Comparison of ENCODE assay signal across 8 mouse cellular contexts in genomic region chr13:21974221-21974725, GRCm38 (mm10). TPM values are rescaled to one million over a fixed set of nuclear protein-coding genes. Genes with fewer than 3 reads are reported as not detected.
DNase-seq lines count a peak whose midpoint lies in the region; ATAC-seq and TF ChIP-seq lines count a peak whose summit lies in the region.

No protein-coding gene starts in this region.

- H3K4me1 ChIP-seq in cortical plate, adult 2 months (ENCODE audit: control insufficient read depth, insufficient read depth, low read length): no peaks in the 10 kb centered on the region

- peak overlapping the region; percentile 72 for H3K4me3 ChIP-seq in cortical plate, adult 2 months (ENCODE audit: insufficient read depth, low read length)

- peak; percentile 59 to 63 for DNase-seq in gastrocnemius, adult 8-10 months (ENCODE audit: low spot score in 2 of 2)
- DNase-seq in induced T-regulatory cell, adult 2 months (ENCODE audit: low read depth): peak; percentile 97
- DNase-seq in left cerebral cortex, adult 9 months (ENCODE audit: low spot score in 2 of 2): peak; percentile 57 to 90
- peak; percentile 86 for DNase-seq in right cerebral cortex, postnatal 14 days
- peak; percentile 86 to 88 for DNase-seq in urinary bladder, postnatal 36 days (ENCODE audit: low spot score in 2 of 2)

- no peak for TF ChIP-seq POLR2A in cortical plate, adult 2 months (IDR thresholded peaks at IDR 0.05; ENCODE audit: extremely low read depth, insufficient read depth, low read length)

- TF ChIP-seq CTCF in cortical plate, adult 2 months (IDR thresholded peaks at IDR 0.05; ENCODE audit: extremely low read depth, insufficient read depth, low read length): peak; percentile 65

- peak overlapping the region; percentile 58 for H3K27ac ChIP-seq in cortical plate, adult 2 months (ENCODE audit: insufficient read depth, low read length)

- ATAC-seq in activated CD4-positive, CD25-positive, alpha-beta regulatory T cell, adult 4 months: peak; percentile 57
- ATAC-seq in megakaryocyte progenitor cell, adult 5-6 weeks (replicated peaks; ENCODE audit: poor library complexity): peak; percentile 91

RNA-seq across cellular contexts. Expression of gene Pom121l2, which starts 6.7 kb away (rescaled TPM):
- not detected for polyA plus RNA-seq in activated CD4-positive, CD25-positive, alpha-beta regulatory T cell, adult 4 months (2017; shearing (Covaris generic))
- polyA plus RNA-seq in cortical plate, adult 2 months (2012; rRNA removed): 0.04 TPM in 1 of 2 replicates, not detected in the other
- not detected for total RNA-seq in gastrocnemius, adult 8-10 months (2022)
- total RNA-seq in megakaryocyte progenitor cell, adult 5-6 weeks (2015): 0.05 and 0.25 TPM in 2 replicates
- 0.10 TPM in 1 of 2 replicates, not detected in the other for total RNA-seq in megakaryocyte progenitor cell, adult 5-6 weeks (2017)

RNA-seq across cellular contexts. Expression of gene Zfp184, which starts 29.4 kb away (rescaled TPM):
- not detected for polyA plus RNA-seq in activated CD4-positive, CD25-positive, alpha-beta regulatory T cell, adult 4 months (2017; shearing (Covaris generic))
- 2.2 and 2.3 TPM in 2 replicates for polyA plus RNA-seq in cortical plate, adult 2 months (2012; rRNA removed)
- total RNA-seq in gastrocnemius, adult 8-10 months (2022): 1 to 10 TPM in 1 of 4 experiments, under 1 TPM in 3; 0.48 to 1.4 (median 0.80) TPM
- 13.3 and 16.1 TPM in 2 replicates for total RNA-seq in megakaryocyte progenitor cell, adult 5-6 weeks (2015)
- 9.2 and 15.1 TPM in 2 replicates for total RNA-seq in megakaryocyte progenitor cell, adult 5-6 weeks (2017)

RNA-seq across cellular contexts. Expression of gene Prss16, which starts 35.3 kb away (rescaled TPM):
- under 1 TPM; 0.19 to 0.48 TPM for polyA plus RNA-seq in activated CD4-positive, CD25-positive, alpha-beta regulatory T cell, adult 4 months (2017; shearing (Covaris generic))
- 1.9 and 2.5 TPM in 2 replicates for polyA plus RNA-seq in cortical plate, adult 2 months (2012; rRNA removed)
- total RNA-seq in gastrocnemius, adult 8-10 months (2022): not detected
- total RNA-seq in megakaryocyte progenitor cell, adult 5-6 weeks (2015): 17.0 and 19.9 TPM in 2 replicates
- 11.4 and 12.2 TPM in 2 replicates for total RNA-seq in megakaryocyte progenitor cell, adult 5-6 weeks (2017)

Comparison
In these comparisons a context has a peak if more than half of its experiments do, and no peak if none do; other contexts are left out.
1. Peak in every context shown above with its lines: DNase-seq, ATAC-seq, H3K4me3 ChIP-seq and H3K27ac ChIP-seq.
2. RNA of gene Zfp184, which starts 29.4 kb away (total RNA-seq): 9.2 to 16.1 TPM in megakaryocyte progenitor cell, adult 5-6 weeks; 0.48 to 1.4 TPM in gastrocnemius, adult 8-10 months; every median in the first group is over 4 times any median in the second.
3. RNA of gene Prss16, which starts 35.3 kb away (total RNA-seq): 11.4 to 19.9 TPM in megakaryocyte progenitor cell, adult 5-6 weeks; not detected in gastrocnemius, adult 8-10 months; every median in the first group is over 10 times any median in the second.